Mouse (Mus musculus): ENCODE results near the gene Trp53rkb. TPM values are rescaled to one million over a fixed set of nuclear protein-coding genes. Genes with fewer than 3 reads are reported as not detected.
"Not testable (repeated sequence)": the region's sequence is repeated elsewhere in the genome, so short reads cannot be mapped to it uniquely, and the experiment has no call there.

The Trp53rkb gene
- 5.5 and 6.1 TPM in 2 replicates for polyA plus RNA-seq (2015; fragmentation: Nextera tagmentation; extraction: Ambion mirVana)

GRCm38 (mm10) chr2:166792355-166792754, at the start of gene Trp53rkb:
Gene Trp53rkb, plus strand, starts transcription at chr2:166792531.
- Histone ChIP-seq H3K9me3 (no peaks in the 10 kb centered on the region), H3K27ac (peak within 1 kb of the TSS; percentile 78), H3K4me2 (peak within 1 kb of the TSS; percentile 59), H3K9ac (peak within 1 kb of the TSS; percentile 88; the same call in 1 of the 2 replicates), H3K36me3 (peaks cover 16% of the 10 kb centered on the region), H3K27me3 (no peaks in the 10 kb centered on the region), H3K4me3 (peak within 1 kb of the TSS; percentile 82), H3K4me1 (peaks cover 6% of the 10 kb centered on the region)
- WGBS, result 81% methylated on average over 5 of the region's 5 CpGs
- ATAC-seq (ENCODE audit: insufficient number of reproducible peaks, low FRiP score, low TSS enrichment, low read depth), result no peak

GRCm38 (mm10) chr2:166743504-166743903, 48.8 kb upstream of the Trp53rkb start:
- H3K4me2 ChIP-seq, result no peak overlapping the region
- peaks cover 5% of the 10 kb centered on the region; the same call in 1 of the 2 replicates for H3K4me1 ChIP-seq
- H3K27me3 ChIP-seq, result no peaks in the 10 kb centered on the region
- no peaks in the 10 kb centered on the region for H3K36me3 ChIP-seq
- H3K27ac ChIP-seq, result no peak overlapping the region
- H3K4me3 ChIP-seq, result no peak overlapping the region
- H3K9me3 ChIP-seq, result no peaks in the 10 kb centered on the region
- no peak for ATAC-seq (ENCODE audit: insufficient number of reproducible peaks, low FRiP score, low TSS enrichment, low read depth)
- no peak overlapping the region for H3K9ac ChIP-seq
- 57% methylated on average over 4 of the region's 4 CpGs for WGBS

- Histone ChIP-seq H3K36me3 (no peaks in the 10 kb centered on the region), H3K4me1 (peaks cover 5% of the 10 kb centered on the region; the same call in 1 of the 2 replicates), H3K9ac (no peak overlapping the region), H3K4me2 (no peak overlapping the region), H3K27me3 (no peaks in the 10 kb centered on the region), H3K4me3 (no peak overlapping the region), H3K27ac (no peak overlapping the region), H3K9me3 (no peaks in the 10 kb centered on the region)
- 64% methylated on average over 7 of the region's 7 CpGs for WGBS
- 0 out of 2 replicates have a peak, but pooled peaks have one; percentile 21 for ATAC-seq (ENCODE audit: insufficient number of reproducible peaks, low FRiP score, low TSS enrichment, low read depth)
These were observed 47.9 kb upstream of the Trp53rkb start for GRCm38 (mm10) chr2:166744433-166744832.

- 75% methylated on average over 9 of the region's 9 CpGs for WGBS
- Histone ChIP-seq H3K9ac (no peak overlapping the region), H3K4me2 (no peak overlapping the region), H3K27me3 (no peaks in the 10 kb centered on the region), H3K4me1 (peaks cover 5% of the 10 kb centered on the region; the same call in 1 of the 2 replicates), H3K36me3 (no peaks in the 10 kb centered on the region), H3K27ac (no peak overlapping the region), H3K9me3 (no peaks in the 10 kb centered on the region), H3K4me3 (no peak overlapping the region)
- no peak for ATAC-seq (ENCODE audit: insufficient number of reproducible peaks, low FRiP score, low TSS enrichment, low read depth)
These were observed 46.5 kb upstream of the Trp53rkb start for GRCm38 (mm10) chr2:166745849-166746248.

- not testable (repeated sequence) for ATAC-seq (ENCODE audit: insufficient number of reproducible peaks, low FRiP score, low TSS enrichment, low read depth); H3K4me3 ChIP-seq; H3K36me3 ChIP-seq; H3K4me2 ChIP-seq; H3K4me1 ChIP-seq; H3K9me3 ChIP-seq; H3K9ac ChIP-seq; H3K27ac ChIP-seq; H3K27me3 ChIP-seq
- 49% methylated on average over 14 of the region's 14 CpGs for WGBS
These were observed 45.9 kb upstream of the Trp53rkb start for GRCm38 (mm10) chr2:166746261-166746913.

- no peaks in the 10 kb centered on the region for H3K9me3 ChIP-seq
- no peaks in the 10 kb centered on the region for H3K36me3 ChIP-seq
- H3K27me3 ChIP-seq, result no peaks in the 10 kb centered on the region
- 61% methylated on average over 6 of the region's 6 CpGs for WGBS
- no peak overlapping the region for H3K4me3 ChIP-seq
- H3K27ac ChIP-seq, result no peak overlapping the region
- H3K9ac ChIP-seq, result no peak overlapping the region
- H3K4me2 ChIP-seq, result no peak overlapping the region
- ATAC-seq (ENCODE audit: insufficient number of reproducible peaks, low FRiP score, low TSS enrichment, low read depth), result no peak
- H3K4me1 ChIP-seq, result peaks cover 2% of the 10 kb centered on the region; the same call in 1 of the 2 replicates
These were observed 41.6 kb upstream of the Trp53rkb start for GRCm38 (mm10) chr2:166750620-166751191.

GRCm38 (mm10) chr2:166754194-166754593, 38.1 kb upstream of the Trp53rkb start:
- no peak overlapping the region for H3K4me2 ChIP-seq
- no peaks in the 10 kb centered on the region for H3K9me3 ChIP-seq
- H3K27ac ChIP-seq, result no peak overlapping the region
- H3K4me1 ChIP-seq, result 0 out of 2 replicates have a peak, but pooled peaks cover 2% of the 10 kb centered on the region
- no peaks in the 10 kb centered on the region for H3K36me3 ChIP-seq
- no peak overlapping the region for H3K4me3 ChIP-seq
- ATAC-seq (ENCODE audit: insufficient number of reproducible peaks, low FRiP score, low TSS enrichment, low read depth), result no peak
- WGBS, result 55% methylated on average over 4 of the region's 4 CpGs
- no peaks in the 10 kb centered on the region for H3K27me3 ChIP-seq
- no peak overlapping the region for H3K9ac ChIP-seq

- H3K9me3 ChIP-seq, result no peaks in the 10 kb centered on the region
- no peak for ATAC-seq (ENCODE audit: insufficient number of reproducible peaks, low FRiP score, low TSS enrichment, low read depth)
- no peaks in the 10 kb centered on the region for H3K27me3 ChIP-seq
- H3K4me1 ChIP-seq, result 0 out of 2 replicates have a peak, but pooled peaks cover 2% of the 10 kb centered on the region
- WGBS, result 77% methylated on average over 7 of the region's 7 CpGs
- no peak overlapping the region for H3K4me3 ChIP-seq
- no peaks in the 10 kb centered on the region for H3K36me3 ChIP-seq
- no peak overlapping the region for H3K4me2 ChIP-seq
- no peak overlapping the region for H3K9ac ChIP-seq
- no peak overlapping the region for H3K27ac ChIP-seq
These were observed 37.6 kb upstream of the Trp53rkb start for GRCm38 (mm10) chr2:166754760-166755159.

- H3K27me3 ChIP-seq, result no peaks in the 10 kb centered on the region
- H3K9ac ChIP-seq, result no peak overlapping the region
- no peaks in the 10 kb centered on the region for H3K36me3 ChIP-seq
- H3K4me3 ChIP-seq, result no peak overlapping the region
- no peak overlapping the region for H3K4me2 ChIP-seq
- ATAC-seq (ENCODE audit: insufficient number of reproducible peaks, low FRiP score, low TSS enrichment, low read depth), result no peak
- no peaks in the 10 kb centered on the region for H3K9me3 ChIP-seq
- 26% methylated on average over 3 of the region's 3 CpGs for WGBS
- H3K27ac ChIP-seq, result no peak overlapping the region
- H3K4me1 ChIP-seq, result 0 out of 2 replicates have a peak, but pooled peaks cover 2% of the 10 kb centered on the region
These were observed 34.4 kb upstream of the Trp53rkb start for GRCm38 (mm10) chr2:166757969-166758368.

GRCm38 (mm10) chr2:166764051-166764450, 28.3 kb upstream of the Trp53rkb start:
- no peak overlapping the region for H3K4me2 ChIP-seq
- ATAC-seq (ENCODE audit: insufficient number of reproducible peaks, low FRiP score, low TSS enrichment, low read depth), result no peak
- 37% methylated on average over 5 of the region's 5 CpGs for WGBS
- H3K4me1 ChIP-seq, result peaks cover 13% of the 10 kb centered on the region
- no peaks in the 10 kb centered on the region for H3K36me3 ChIP-seq
- no peaks in the 10 kb centered on the region for H3K9me3 ChIP-seq
- peak overlapping the region; percentile 7; the same call in 1 of the 2 replicates for H3K27ac ChIP-seq
- H3K27me3 ChIP-seq, result no peaks in the 10 kb centered on the region
- no peak overlapping the region for H3K4me3 ChIP-seq
- H3K9ac ChIP-seq, result no peak overlapping the region

- H3K9me3 ChIP-seq, result no peaks in the 10 kb centered on the region
- 79% methylated on average over 9 of the region's 9 CpGs for WGBS
- no peaks in the 10 kb centered on the region for H3K27me3 ChIP-seq
- H3K4me3 ChIP-seq, result no peak overlapping the region
- no peak overlapping the region for H3K27ac ChIP-seq
- H3K36me3 ChIP-seq, result no peaks in the 10 kb centered on the region
- H3K4me1 ChIP-seq, result peaks cover 13% of the 10 kb centered on the region
- H3K9ac ChIP-seq, result no peak overlapping the region
- ATAC-seq (ENCODE audit: insufficient number of reproducible peaks, low FRiP score, low TSS enrichment, low read depth), result no peak
- H3K4me2 ChIP-seq, result no peak overlapping the region
These were observed 24.7 kb upstream of the Trp53rkb start for GRCm38 (mm10) chr2:166767591-166767990.

- H3K27me3 ChIP-seq, result no peaks in the 10 kb centered on the region
- H3K9me3 ChIP-seq, result no peaks in the 10 kb centered on the region
- H3K36me3 ChIP-seq, result no peaks in the 10 kb centered on the region
- H3K4me3 ChIP-seq, result no peak overlapping the region
- whole genome bisulfite sequencing, result 55% methylated on average over 11 of the region's 11 CpGs
- no peak overlapping the region for H3K9ac ChIP-seq
- no peak overlapping the region for H3K27ac ChIP-seq
- H3K4me1 ChIP-seq, result no peaks in the 10 kb centered on the region
- ATAC-seq (ENCODE audit: insufficient number of reproducible peaks, low FRiP score, low TSS enrichment, low read depth), result no peak
- no peak overlapping the region for H3K4me2 ChIP-seq
These were observed 20.9 kb upstream of the Trp53rkb start for GRCm38 (mm10) chr2:166771396-166771795.
